Mouse (Mus musculus) c-Kit-positive CD71-negative TER-119-negative erythroid progenitor cells, embryonic 14.5 days (primary cell): Measurements from ENCODE around the gene Olfr770.
"Not testable (repeated sequence)": the region's sequence is repeated elsewhere in the genome, so short reads cannot be mapped to it uniquely, and the experiment has no call there.

ENCODE experiments used
- DNase-seq: peaks from one replicate; pipeline ENCODE4 v3.0.0-alpha.2; 2013; ENCODE audit warnings: low read depth

Gene Olfr770

GRCm38 (mm10) chr10:129138898-129139297 is at the start of gene Olfr770:
Gene Olfr770, minus strand, starts transcription at chr10:129138998.
- no peak for DNase-seq

DNA sequence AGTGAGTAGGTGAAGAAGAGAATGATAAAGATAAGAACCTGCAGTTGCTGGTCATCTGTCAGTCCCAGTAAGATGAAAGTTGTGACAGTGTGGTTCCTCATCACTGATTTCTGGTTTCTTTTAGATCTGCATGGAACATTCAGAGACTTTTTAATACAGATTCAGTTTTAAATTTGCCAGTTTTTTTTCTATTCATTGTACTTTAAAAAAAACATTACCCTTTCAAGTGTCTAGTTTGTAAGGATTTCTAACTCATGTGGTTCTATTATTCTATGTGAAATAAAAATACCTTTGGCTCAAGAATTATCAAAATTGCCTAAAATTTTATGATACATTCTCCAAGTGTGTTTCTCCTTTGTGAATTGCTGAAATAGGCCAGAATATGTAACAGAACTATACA is 48.5 kb upstream of the Olfr770 start, which contains the start of gene Olfr773:
TSS of gene Olfr773 (minus strand) at position 101 of the 400 bp plus-strand sequence.
- DNase-seq, result not testable (repeated sequence)

DNA sequence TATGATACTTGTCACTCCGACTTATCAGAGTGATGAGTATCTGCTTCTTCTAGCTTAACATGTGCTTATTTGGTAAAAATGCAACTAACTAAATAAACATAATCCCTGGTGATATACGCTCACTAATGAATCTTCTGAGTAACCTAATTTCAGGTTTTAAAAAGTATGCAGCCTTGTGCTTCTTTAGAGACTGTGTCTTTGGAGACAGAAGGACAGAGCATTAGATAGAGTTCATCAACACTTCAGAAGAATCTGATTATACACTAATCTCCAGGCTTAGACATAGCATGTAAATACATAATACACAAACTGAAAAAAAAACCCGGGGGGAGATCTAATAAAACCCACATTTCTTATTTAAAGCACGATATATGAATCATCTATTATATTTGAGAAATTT is 39.0 kb upstream of the Olfr770 start, which contains the start of gene Olfr772:
TSS of gene Olfr772 (minus strand) at position 101 of the 400 bp plus-strand sequence.
- DNase-seq, result not testable (repeated sequence)

- no peak for DNase-seq
Measured at GRCm38 (mm10) chr10:129164651-129165050, 25.9 kb upstream of the Olfr770 start, which contains the start of gene Olfr771. Gene Olfr771, minus strand, starts transcription at chr10:129164751.

GRCm38 (mm10) chr10:129117761-129118160 is 21.0 kb downstream of the Olfr770 start, which contains the start of gene Olfr769:
Gene Olfr769, minus strand, starts transcription at chr10:129117861.
- DNase-seq, result no peak

DNA sequence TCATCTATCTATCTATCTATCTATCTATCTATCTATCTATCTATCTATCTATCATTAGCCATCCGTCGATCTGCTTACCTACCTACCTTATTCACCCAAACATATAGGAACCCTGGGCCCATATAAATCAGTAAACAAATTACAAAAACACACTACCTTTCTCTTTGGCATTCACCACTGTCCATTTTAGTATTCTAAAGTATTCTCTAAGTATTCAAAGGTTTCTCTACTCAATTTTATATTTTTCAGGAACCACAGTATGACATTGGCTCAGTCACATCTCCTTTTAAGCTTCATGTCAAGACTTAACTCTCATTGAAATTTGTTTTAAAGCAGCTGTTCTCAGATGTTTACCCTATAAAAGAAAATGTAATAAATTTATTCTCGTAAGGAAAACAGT is 23.7 kb downstream of the Olfr770 start:
- DNase-seq, result no peak

DNA sequence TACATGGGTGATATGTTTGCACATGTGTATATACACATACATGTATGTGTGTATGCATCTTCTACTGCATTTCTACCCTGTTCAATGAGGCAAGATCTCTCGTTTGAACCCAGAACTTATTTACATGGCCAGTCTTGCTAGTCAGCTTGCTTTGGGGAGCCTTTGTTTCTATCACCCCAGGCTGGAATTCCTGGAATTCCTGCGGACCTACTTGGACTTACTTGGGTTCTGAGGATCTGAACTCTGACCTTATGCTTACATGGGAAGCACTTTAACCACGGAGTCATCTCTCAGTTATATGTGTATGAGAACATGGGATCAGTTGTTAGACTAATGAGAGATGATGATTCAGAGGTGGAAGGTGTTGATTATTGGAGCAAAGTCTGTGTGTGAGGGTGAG is 37.6 kb downstream of the Olfr770 start:
- no peak for DNase-seq

- DNase-seq, result no peak
Measured at GRCm38 (mm10) chr10:129099275-129099674, 39.5 kb downstream of the Olfr770 start, which contains the start of gene Olfr768. Gene Olfr768, minus strand, starts transcription at chr10:129099375.

DNA sequence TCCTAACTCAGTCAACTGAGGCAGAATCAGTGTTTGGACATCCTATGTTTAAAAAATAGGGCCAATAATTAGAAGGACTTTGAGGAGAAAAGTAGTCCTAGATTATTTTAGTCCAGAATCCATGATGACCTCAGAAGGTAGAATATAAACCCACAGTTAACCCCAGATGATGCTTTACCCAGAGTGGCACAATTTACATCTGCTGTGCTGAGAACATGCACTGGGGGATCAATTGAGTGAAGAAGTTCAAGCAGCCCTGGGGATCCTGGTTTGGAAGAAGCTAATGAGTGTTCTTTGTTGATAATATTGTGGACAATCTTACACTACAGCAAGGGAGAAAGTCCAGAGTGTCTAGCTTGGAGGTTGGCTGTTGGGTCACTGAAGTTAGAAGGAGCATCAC is 56.0 kb downstream of the Olfr770 start, which contains the start of gene Olfr767:
TSS of gene Olfr767 (minus strand) at position 101 of the 400 bp plus-strand sequence.
- DNase-seq, result not testable (repeated sequence)
